Mouse (Mus musculus) neural tube, postnatal 0 days (tissue): Measurements from ENCODE around the gene Slc6a1. TPM values are rescaled to one million over a fixed set of nuclear protein-coding genes. Genes with fewer than 3 reads are reported as not detected.

Experiments used
- polyA plus RNA-seq: library from polyadenylated mRNA; unstranded; fragments of >200 nt; fragmentation: Nextera tagmentation; extraction: Ambion mirVana; gene quantifications from 2 replicates; pipeline ENCODE4 v1.2.1, GENCODE M21; 2015

Slc6a1 gene
- 205 and 232 TPM in 2 replicates for polyA plus RNA-seq

GRCm38 (mm10) chr6:114282469-114283277 is at the start of gene Slc6a1:
TSS of gene Slc6a1 (plus strand) at chr6:114282635.

Other genes with a start within 250 kb of the Slc6a1 start
- gene Atp2b2, start 240.0 kb upstream of the Slc6a1 start, polyA plus RNA-seq = 69.1 TPM in 2 replicates
- gene Slc6a11, start 151.4 kb upstream of the Slc6a1 start, polyA plus RNA-seq = 261 and 289 TPM in 2 replicates
- 1.5 and 1.7 TPM in 2 replicates for gene Hrh1, start 115.3 kb downstream of the Slc6a1 start, polyA plus RNA-seq